Comparison of ENCODE assay signal across 9 mouse cellular contexts in the genomic region with DNA sequence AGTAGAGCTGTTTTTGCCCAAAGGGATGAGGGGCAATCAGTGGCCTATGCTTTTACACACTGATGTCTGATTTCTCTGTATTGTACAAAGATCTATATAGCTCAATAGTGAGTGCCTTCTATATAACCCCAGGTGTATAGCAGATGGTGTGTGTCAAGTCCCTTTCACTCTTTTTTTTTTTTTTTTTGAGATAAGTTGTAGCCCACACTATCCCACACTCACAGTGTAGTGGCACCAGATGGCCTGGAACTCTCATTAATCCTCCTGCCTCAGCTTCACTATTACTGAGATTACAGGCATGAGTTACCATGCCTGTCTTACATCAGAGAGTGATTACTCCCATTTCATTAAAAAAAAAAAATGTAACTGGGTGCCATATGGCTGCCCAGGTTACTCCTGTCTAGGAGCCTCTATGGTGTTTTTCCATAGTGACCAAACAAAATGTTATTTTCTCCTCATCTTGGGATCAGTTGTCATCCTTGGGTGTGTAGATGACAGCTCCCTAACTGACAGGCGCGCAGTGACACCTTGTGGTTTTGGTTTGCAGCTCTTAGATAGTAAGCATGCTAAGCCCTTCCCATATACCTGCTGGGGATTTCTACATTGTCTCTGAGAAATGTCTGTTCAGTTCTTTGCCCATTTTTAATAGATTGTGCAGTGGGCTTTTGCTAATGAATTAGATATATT.
DNase-seq lines count a peak whose midpoint lies in the region; ATAC-seq lines count a peak whose summit lies in the region.
"Had no signal": no experiment of that assay in that cellular context is flagged by ENCODE, and none has a peak within 500 bp of the region (broad histone marks: within the 10 kb centered on the region; RNA-seq: fewer than 3 reads in every experiment).

No protein-coding gene starts in this region.

- no peaks in the 10 kb centered on the region for H3K27me3 ChIP-seq in forebrain, embryonic 15.5 days
- no peaks in the 10 kb centered on the region for H3K27me3 ChIP-seq in neural tube, embryonic 14.5 days (ENCODE audit: control insufficient read depth, insufficient read depth, low read length)

- H3K36me3 ChIP-seq in forebrain, embryonic 15.5 days, result no peaks in the 10 kb centered on the region
- H3K36me3 ChIP-seq in neural tube, embryonic 14.5 days (ENCODE audit: control insufficient read depth, insufficient read depth, low read length), result no peaks in the 10 kb centered on the region

- peak; percentile 72 for ATAC-seq in forebrain, embryonic 15.5 days (replicated peaks)
- ATAC-seq in neural tube, embryonic 14.5 days (ENCODE audit: low read depth), result 0 out of 2 replicates have a peak, but pooled peaks have one; percentile 47

- no peak overlapping the region for H3K27ac ChIP-seq in forebrain, embryonic 15.5 days (replicated peaks)
- no peak overlapping the region for H3K27ac ChIP-seq in neural tube, embryonic 14.5 days (ENCODE audit: low read depth, low read length)

- DNase-seq in embryo, embryonic 11 days, result peak; percentile 4
- no peak for DNase-seq in embryo, embryonic 10 days (ENCODE audit: low spot score)
- peak; percentile 38 for DNase-seq in right cerebral cortex, postnatal 10 days (ENCODE audit: low spot score in 2 of 2)
- DNase-seq in right cerebral cortex, postnatal 25 days, result no peak
- no peak for DNase-seq in gastrocnemius, postnatal 10 days
- no peak for DNase-seq in retina, postnatal 1 day

- WGBS in forebrain, embryonic 15.5 days, result 58% methylated on average over 2 of the region's 2 CpGs
- 59% methylated on average over 2 of the region's 2 CpGs for WGBS in neural tube, embryonic 14.5 days

- H3K4me3 ChIP-seq in forebrain, embryonic 15.5 days, result no peak overlapping the region
- H3K4me3 ChIP-seq in neural tube, embryonic 14.5 days (ENCODE audit: low read depth, low read length), result no peak overlapping the region

- H3K4me2 ChIP-seq in forebrain, embryonic 15.5 days (replicated peaks), result no peak overlapping the region
- H3K4me2 ChIP-seq in neural tube, embryonic 14.5 days (ENCODE audit: low read depth, low read length), result no peak overlapping the region
- H3K4me2 ChIP-seq: liver, embryonic 11.5 days had no signal

- no peaks in the 10 kb centered on the region for H3K9me3 ChIP-seq in forebrain, embryonic 15.5 days
- no peaks in the 10 kb centered on the region for H3K9me3 ChIP-seq in neural tube, embryonic 14.5 days (ENCODE audit: control insufficient read depth, low read length)

- no peaks in the 10 kb centered on the region for H3K4me1 ChIP-seq in forebrain, embryonic 15.5 days
- H3K4me1 ChIP-seq in neural tube, embryonic 14.5 days (ENCODE audit: control insufficient read depth, insufficient read depth, low read length), result no peaks in the 10 kb centered on the region

- H3K9ac ChIP-seq in forebrain, embryonic 15.5 days (replicated peaks), result no peak overlapping the region
- H3K9ac ChIP-seq in neural tube, embryonic 14.5 days (replicated peaks; ENCODE audit: low read depth, low read length), result no peak overlapping the region

Comparison
In these comparisons a context has a peak if more than half of its experiments do, and no peak if none do; other contexts are left out.
1. DNase-seq: peak in embryo, embryonic 11 days (single experiment) and right cerebral cortex, postnatal 10 days (2 of 2); none in embryo, embryonic 10 days (single experiment), right cerebral cortex, postnatal 25 days (single experiment), gastrocnemius, postnatal 10 days (single experiment) and retina, postnatal 1 day (single experiment).